Mouse (Mus musculus) liver, embryonic 16.5 days (tissue): ENCODE measurements around the gene Atl2. TPM values are rescaled to one million over a fixed set of nuclear protein-coding genes. Genes with fewer than 3 reads are reported as not detected.
A peak's percentile ranks its signal among the peaks of the same experiment; 100 is the strongest.

Experiments
- ATAC-seq: fragments of 200-750 bp; cut with Nextera tagmentation; 2 replicates; pipeline ENCODE4 v1.8.0; 2017; ENCODE audit warnings: low read depth, mild to moderate bottlenecking, moderate number of reproducible peaks, moderate library complexity
- H3K27ac ChIP-seq: fragments of 300-500 bp; sonication (generic); 2 replicates; pipeline ENCODE4 v1.5.1; 2014; ENCODE audit warnings: mild to moderate bottlenecking, low read length
- H3K27me3 ChIP-seq: fragments of 300-500 bp; sonication (generic); 2 replicates; pipeline ENCODE4 v1.6.1; 2014; ENCODE audit warnings: low read depth, low read length, mixed read lengths; ENCODE audit not compliant: control insufficient read depth, insufficient read depth
- H3K36me3 ChIP-seq: fragments of 300-500 bp; sonication (generic); 2 replicates; pipeline ENCODE4 v1.6.1; 2014; ENCODE audit warnings: mild to moderate bottlenecking; ENCODE audit not compliant: control insufficient read depth, insufficient read depth
- H3K4me1 ChIP-seq: fragments of 300-500 bp; sonication (generic); 2 replicates; pipeline ENCODE4 v1.6.1; 2014; ENCODE audit warnings: low read depth, low read length, mixed read lengths; ENCODE audit not compliant: control insufficient read depth
- H3K4me2 ChIP-seq: fragments of 300-500 bp; sonication (generic); 2 replicates; pipeline ENCODE4 v1.6.1; 2014; ENCODE audit warnings: low read depth, low read length, mixed read lengths
- H3K4me3 ChIP-seq: fragments of 300-500 bp; sonication (generic); 2 replicates; pipeline ENCODE4 v1.5.1; 2014; ENCODE audit warnings: low read depth, mild to moderate bottlenecking, low read length
- H3K9ac ChIP-seq: fragments of 300-500 bp; sonication (generic); 2 replicates; pipeline ENCODE4 v1.6.1; 2014; ENCODE audit warnings: low read depth, low read length
- H3K9me3 ChIP-seq: fragments of 300-500 bp; sonication (generic); replicated peaks from 2 replicates; pipeline ENCODE4 v1.6.1; 2016; ENCODE audit warnings: low read length; ENCODE audit not compliant: control insufficient read depth
- WGBS: fragments of 180-500 bp; shearing (Covaris S2); extraction: QIAGEN DNeasy Blood & Tissue Kit; methylation state at CpG from one replicate; pipeline ENCODE4 v1.1.7; 2014; ENCODE audit not compliant: insufficient replicate concordance; 5-methylcytosine and 5-hydroxymethylcytosine counted together
- polyA plus RNA-seq: library from polyadenylated mRNA; unstranded; fragments of >200 nt; fragmentation: Nextera tagmentation; extraction: Ambion mirVana; gene quantifications from 2 replicates; pipeline ENCODE4 v1.2.1, GENCODE M21; 2015

Gene Atl2
- polyA plus RNA-seq, 1 experiment from 2014 or later, result 29.2 TPM

DNA sequence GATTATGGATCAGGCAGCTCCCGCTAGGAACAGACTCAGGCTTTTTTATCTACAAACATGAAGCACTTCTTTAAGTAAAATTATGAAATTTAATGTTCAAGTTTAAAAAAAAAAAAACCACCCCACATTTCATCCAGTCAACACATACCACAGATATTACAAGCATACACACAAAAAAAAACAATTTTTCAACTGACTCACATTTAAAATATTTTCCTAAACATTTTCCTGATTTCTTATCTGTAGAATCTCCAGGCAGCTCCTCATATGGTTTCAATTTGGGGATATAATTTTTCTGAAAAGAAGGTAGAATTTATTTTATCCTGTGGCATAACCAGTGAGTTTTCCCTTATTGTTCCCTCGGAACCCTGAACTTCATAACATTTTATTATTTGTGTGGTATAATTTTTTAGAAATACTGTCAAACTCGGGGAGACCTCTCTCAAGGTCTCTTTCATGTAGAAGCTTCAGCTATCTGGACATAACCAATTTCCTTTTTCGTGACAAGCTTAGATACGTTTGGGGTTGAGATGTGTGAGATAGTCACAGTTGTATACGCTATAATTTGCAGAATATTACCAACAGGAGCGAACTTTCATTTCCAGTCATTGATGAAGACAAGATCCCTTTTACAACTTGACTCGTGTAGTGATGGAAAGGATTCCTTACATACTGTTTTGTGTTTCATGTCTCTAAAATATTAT lies 11.0 kb upstream of the Atl2 start:
- peaks cover 6% of the 10 kb centered on the region for H3K4me1 ChIP-seq
- H3K27ac ChIP-seq, result no peak overlapping the region
- no peaks in the 10 kb centered on the region for H3K36me3 ChIP-seq
- H3K9me3 ChIP-seq, result no peaks in the 10 kb centered on the region
- H3K4me2 ChIP-seq, result no peak overlapping the region
- 46% methylated on average over 8 of the region's 8 CpGs for WGBS
- H3K27me3 ChIP-seq, result no peaks in the 10 kb centered on the region
- ATAC-seq, result no peak
- no peak overlapping the region for H3K9ac ChIP-seq
- H3K4me3 ChIP-seq, result no peak overlapping the region

DNA sequence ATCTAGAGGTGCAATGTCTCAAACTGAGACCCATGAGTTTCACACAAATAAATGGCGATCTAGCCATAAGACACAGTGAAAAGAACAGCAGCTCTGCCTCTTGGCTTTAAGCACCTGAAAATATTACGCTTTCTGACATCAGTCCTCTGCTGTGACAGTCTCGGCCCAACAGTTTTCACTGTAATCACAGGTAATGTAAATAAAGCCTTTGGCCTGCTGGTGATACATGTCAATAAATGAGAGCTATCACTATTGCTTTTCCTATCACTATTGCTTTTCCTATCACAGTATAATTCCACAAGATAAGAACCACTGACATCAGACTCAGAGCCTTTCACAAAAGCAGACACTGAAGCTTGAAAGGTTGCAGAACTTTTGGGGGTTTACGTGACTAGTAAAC lies 8.7 kb upstream of the Atl2 start:
- H3K4me1 ChIP-seq, result no peaks in the 10 kb centered on the region
- H3K9me3 ChIP-seq, result no peaks in the 10 kb centered on the region
- no peak overlapping the region for H3K27ac ChIP-seq
- no peaks in the 10 kb centered on the region for H3K36me3 ChIP-seq
- H3K4me2 ChIP-seq, result no peak overlapping the region
- H3K9ac ChIP-seq, result no peak overlapping the region
- ATAC-seq, result no peak
- H3K4me3 ChIP-seq, result no peak overlapping the region
- WGBS, result 66% methylated on average over 4 of the region's 4 CpGs
- no peaks in the 10 kb centered on the region for H3K27me3 ChIP-seq

DNA sequence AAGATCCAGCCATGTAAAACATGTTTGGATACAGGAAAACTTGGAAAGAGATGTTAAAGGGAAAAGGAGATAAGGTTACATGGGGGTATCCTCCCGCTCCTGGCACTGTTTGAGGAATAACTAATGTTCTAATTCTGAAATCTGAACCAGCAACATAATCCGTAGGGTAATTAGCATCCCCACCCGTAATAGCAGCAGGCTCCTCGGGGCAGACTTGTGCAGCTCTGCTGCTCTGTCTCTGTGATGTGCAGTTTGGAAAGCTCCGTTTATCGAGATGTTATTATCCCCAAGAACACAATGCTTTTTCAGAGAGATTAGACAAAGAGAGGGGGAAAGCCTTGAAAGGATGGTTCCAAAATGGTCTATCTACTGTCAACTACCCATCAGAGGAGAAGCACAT lies 5.3 kb upstream of the Atl2 start:
- 51% methylated on average over 6 of the region's 6 CpGs for WGBS
- H3K9ac ChIP-seq, result no peak overlapping the region

DNA sequence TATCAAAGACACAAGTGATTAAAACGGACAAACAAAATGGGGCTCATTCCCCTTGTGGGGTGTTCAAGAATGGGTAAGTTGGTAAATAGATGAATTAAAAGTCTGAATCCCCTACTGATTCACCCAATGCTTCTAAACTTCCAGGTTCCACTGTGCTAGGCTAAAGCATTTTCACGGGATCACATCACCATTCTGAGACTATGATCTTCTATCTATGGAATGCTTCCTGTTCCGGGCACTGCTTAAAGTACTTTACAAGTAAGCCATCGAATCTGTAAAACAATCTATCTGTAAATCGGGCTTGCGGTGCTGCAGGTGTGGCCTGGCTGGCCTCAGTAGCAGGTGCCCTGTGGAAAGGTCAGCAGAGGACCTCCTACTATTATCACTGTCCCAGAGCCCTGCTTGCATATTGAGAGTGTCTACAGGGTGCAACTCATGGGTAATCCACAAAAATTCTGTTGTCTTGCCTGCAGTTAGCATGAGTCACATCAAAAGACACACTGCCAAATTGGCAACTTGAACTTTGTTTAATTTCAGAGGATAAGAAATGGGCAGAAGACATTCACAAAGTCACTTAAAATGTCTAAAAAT lies 2.3 kb upstream of the Atl2 start:
- ATAC-seq, result no peak
- H3K9ac ChIP-seq, result no peak overlapping the region
- 62% methylated on average over 6 of the region's 6 CpGs for whole genome bisulfite sequencing

More for the DNA sequence above, 5.3 kb upstream of the Atl2 start:
- ATAC-seq, result no peak
- Histone ChIP-seq H3K27me3 (peaks cover 15% of the 10 kb centered on the region), H3K36me3 (no peaks in the 10 kb centered on the region), H3K27ac (no peak overlapping the region), H3K4me2 (no peak overlapping the region), H3K4me1 (peaks cover 6% of the 10 kb centered on the region), H3K9me3 (no peaks in the 10 kb centered on the region), H3K4me3 (no peak overlapping the region)

DNA sequence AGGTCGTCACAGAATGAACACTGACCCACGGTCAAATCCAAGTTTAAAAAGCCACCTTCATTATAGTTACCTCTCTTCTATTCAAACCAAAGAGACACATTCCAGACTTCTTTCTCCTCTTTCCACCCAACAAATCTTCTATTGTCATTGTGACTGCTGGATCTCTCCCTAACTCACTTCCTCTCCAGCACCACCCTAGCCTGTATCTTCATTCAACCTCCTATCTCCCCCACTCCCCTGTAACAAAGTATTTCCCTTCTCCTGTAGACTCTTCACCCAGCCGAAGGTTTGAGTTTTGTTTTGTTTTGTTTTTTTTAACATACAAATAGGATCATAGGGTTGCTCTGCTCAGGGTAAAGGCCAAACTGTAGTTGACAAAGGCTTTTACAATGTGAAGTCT lies 1.7 kb upstream of the Atl2 start:
- no peak for ATAC-seq
- no peak overlapping the region for H3K27ac ChIP-seq
- 60% methylated on average over 3 of the region's 3 CpGs for WGBS
- no peak overlapping the region for H3K4me3 ChIP-seq
- H3K9me3 ChIP-seq, result no peaks in the 10 kb centered on the region
- H3K4me1 ChIP-seq, result peaks cover 25% of the 10 kb centered on the region
- H3K9ac ChIP-seq, result no peak overlapping the region
- peaks cover 16% of the 10 kb centered on the region for H3K27me3 ChIP-seq
- no peaks in the 10 kb centered on the region for H3K36me3 ChIP-seq
- H3K4me2 ChIP-seq, result no peak overlapping the region

More for the DNA sequence above, 2.3 kb upstream of the Atl2 start:
- Histone ChIP-seq H3K4me1 (peaks cover 19% of the 10 kb centered on the region), H3K4me3 (no peak overlapping the region), H3K9me3 (no peaks in the 10 kb centered on the region), H3K27me3 (peaks cover 16% of the 10 kb centered on the region), H3K27ac (no peak overlapping the region), H3K4me2 (no peak overlapping the region), H3K36me3 (no peaks in the 10 kb centered on the region)

DNA sequence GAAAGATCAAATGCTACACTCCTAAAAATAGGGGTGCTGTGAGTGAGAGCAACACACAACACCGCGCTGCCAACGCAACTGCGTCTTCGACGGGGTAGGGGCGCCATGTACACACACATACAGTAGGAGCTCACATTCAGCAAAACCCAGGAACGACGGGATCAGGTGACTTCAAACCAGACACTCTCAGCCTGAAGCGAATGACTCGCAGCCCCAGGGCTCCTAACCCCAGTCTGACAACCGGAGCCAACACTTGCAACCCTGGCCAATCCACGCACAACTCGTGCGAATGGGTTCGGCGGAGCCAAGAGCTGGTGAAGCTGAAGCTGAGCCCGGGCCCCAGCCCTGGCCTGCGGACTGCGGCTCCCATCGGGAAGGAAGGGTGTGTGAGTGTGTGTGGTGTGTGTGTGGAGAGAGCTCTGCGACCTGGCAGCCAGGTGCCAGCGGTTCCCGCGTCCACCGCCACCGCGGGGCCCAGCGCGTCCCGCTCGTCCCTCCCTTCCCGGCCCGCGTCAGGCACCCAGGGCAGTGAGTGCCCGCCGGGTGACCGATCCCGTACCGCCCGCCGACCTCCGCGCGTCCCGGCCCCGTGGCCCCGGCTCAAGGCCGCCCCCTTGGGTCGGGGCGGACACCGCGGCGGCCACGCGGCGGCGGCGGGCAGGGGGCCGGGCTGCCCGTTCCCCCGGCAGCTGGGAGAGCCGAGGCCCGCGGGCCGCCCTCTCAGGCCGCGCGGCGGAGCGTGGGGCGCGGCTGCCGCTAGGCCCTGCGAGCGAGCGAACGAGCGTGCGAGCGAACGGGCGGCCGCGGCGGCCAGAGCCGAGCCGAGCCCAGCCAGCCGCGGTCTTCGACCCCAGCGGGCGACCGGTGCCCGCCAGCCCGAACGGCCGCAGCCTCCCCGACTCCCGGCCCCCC lies 696 bp downstream of the Atl2 start:
- H3K27ac ChIP-seq, result peak overlapping the region; percentile 96
- peak; percentile 69 for ATAC-seq
- H3K4me2 ChIP-seq, result peak overlapping the region; percentile 97
- H3K27me3 ChIP-seq, result peaks cover 16% of the 10 kb centered on the region
- WGBS, result 0% methylated on average over 76 of the region's 100 CpGs
- peaks cover 39% of the 10 kb centered on the region for H3K4me1 ChIP-seq
- no peaks in the 10 kb centered on the region for H3K9me3 ChIP-seq
- H3K4me3 ChIP-seq, result peak overlapping the region; percentile 76
- H3K36me3 ChIP-seq, result no peaks in the 10 kb centered on the region
- peak overlapping the region; percentile 99 for H3K9ac ChIP-seq

DNA sequence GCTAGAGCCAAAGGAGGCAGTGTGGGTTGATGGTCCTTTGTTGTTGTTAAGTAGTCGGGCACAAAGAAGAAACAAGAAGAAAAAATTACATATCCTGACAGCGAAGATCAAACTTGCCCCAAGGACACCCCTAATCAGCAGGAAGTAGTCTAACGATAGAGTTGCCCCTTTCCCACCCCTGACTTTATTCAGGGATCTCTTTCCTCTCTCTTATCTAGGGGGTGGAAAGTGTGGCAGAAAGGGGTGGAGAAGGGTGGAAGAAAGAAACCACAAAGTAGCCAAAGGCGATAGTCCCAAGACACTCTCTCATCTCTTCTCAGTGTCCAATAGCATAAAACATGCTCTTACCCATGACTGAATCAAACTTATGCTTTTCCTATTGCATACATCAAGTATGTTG lies 1.9 kb downstream of the Atl2 start:
- peaks cover 16% of the 10 kb centered on the region for H3K27me3 ChIP-seq
- peaks cover 44% of the 10 kb centered on the region for H3K4me1 ChIP-seq
- peak overlapping the region; percentile 76 for H3K4me3 ChIP-seq
- ATAC-seq, result no peak
- no peaks in the 10 kb centered on the region for H3K36me3 ChIP-seq
- peak overlapping the region; percentile 99 for H3K9ac ChIP-seq
- peak overlapping the region; percentile 52 for H3K27ac ChIP-seq
- H3K9me3 ChIP-seq, result no peaks in the 10 kb centered on the region
- WGBS, result 10% methylated on average over 4 of the region's 4 CpGs
- peak overlapping the region; percentile 97 for H3K4me2 ChIP-seq

DNA sequence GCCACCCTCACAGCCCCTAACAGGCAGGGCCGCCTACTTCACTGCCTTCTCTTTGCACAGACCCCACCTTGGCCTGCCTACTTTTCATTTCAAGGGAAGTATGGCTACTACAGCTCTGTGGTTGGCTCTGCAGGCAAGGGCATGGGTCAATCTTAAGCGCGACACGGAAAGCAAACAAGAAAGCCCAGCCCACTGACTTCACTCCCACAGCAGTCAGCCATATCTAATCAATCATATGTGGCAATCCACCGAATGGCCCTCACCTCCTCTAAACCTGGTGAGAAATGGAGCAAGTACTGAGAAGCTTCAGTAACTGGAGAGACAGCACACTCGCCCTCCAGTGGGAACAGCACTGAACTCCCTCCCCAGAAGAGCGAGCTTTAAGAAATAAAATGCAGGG lies 4.0 kb downstream of the Atl2 start:
- Histone ChIP-seq H3K4me2 (peak overlapping the region; percentile 97), H3K27ac (peak overlapping the region; percentile 60), H3K9ac (no peak overlapping the region), H3K4me3 (no peak overlapping the region), H3K4me1 (peaks cover 44% of the 10 kb centered on the region), H3K9me3 (no peaks in the 10 kb centered on the region), H3K27me3 (peaks cover 7% of the 10 kb centered on the region), H3K36me3 (no peaks in the 10 kb centered on the region)
- peak; percentile 3 for ATAC-seq
- 26% methylated on average over 7 of the region's 7 CpGs for WGBS
